Mouse (Mus musculus) heart, adult 2 months (tissue): ENCODE measurements around the gene Gm9733.

Source experiments
- CTCF ChIP-seq: fragments of 200-600 bp; IDR thresholded peaks from 2 replicates; pipeline ENCODE4 v1.8.1; 2022; ENCODE audit warnings: antibody characterized with exemption, mild to moderate bottlenecking, moderate library complexity
- EP300 ChIP-seq: fragments of 200-500 bp; IDR thresholded peaks from 2 replicates; pipeline ENCODE4 v1.6.1; 2011; ENCODE audit warnings: low read depth, low read length, control low read depth; ENCODE audit not compliant: insufficient read depth

- TF ChIP-seq EP300 (no peak), CTCF (no peak)
Measured at GRCm38 (mm10) chr3:15334182-15334581, 2.1 kb upstream of the Gm9733 start.
